Mouse (Mus musculus) A20 (cell line): ENCODE data around the gene Gm9970.

Experiments used
- DNase-seq: peaks from one replicate; pipeline ENCODE4 v3.0.0-alpha.2; 2011; ENCODE audit warnings: low read depth, low spot score

Gene Gm9970

DNA sequence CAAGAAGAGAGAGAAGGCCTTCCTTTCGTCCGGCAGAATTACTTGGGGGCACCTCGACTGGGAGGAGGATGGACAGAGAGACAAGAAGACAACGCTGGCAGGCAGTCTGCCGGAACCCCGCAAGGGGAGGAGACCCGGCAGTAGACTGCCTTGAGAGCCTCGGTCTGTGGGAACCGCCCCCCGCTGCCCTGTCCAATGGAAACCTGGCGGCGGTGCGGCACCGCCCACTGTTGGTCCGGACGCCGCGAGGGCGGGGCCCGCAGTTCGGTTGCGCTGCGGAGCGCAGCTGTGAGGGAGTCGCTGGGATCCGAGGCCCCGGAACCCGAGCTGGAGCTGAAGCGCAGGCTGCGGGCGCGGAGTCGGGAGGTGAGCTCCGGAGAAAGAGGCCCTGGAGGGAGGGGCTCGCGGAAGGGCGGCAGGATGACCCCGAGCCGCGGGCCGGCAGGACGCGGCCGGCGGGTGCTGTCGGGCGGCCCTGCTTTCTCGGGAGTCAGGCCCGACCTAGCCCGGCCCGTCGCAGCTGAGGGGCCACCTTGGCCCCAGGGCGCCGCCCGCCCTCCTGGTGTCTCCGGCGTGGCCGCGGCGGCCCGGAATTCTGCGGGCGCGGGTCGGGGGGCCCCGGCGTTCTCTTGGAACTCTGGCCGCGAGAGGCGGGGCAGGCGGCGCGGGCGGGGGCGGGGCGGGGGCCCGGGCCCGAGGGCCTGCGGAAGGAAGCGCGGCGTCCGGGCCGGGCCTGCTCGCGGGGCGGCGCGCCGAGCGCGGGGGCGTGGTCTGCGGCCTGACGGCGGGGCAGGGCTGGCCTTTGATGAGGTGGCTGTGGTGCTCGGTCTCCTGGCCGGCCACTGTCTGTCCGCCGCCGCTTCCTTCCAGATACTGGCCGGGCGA, at the start of gene Gm9970, which contains the start of gene Nrbp1:
Gene Gm9970 (minus strand): TSS at position 596 of the 885 bp plus-strand sequence.
Gene Nrbp1 (plus strand): TSS at position 228 of the 885 bp plus-strand sequence.
- DNase-seq = peak; percentile 98

DNA sequence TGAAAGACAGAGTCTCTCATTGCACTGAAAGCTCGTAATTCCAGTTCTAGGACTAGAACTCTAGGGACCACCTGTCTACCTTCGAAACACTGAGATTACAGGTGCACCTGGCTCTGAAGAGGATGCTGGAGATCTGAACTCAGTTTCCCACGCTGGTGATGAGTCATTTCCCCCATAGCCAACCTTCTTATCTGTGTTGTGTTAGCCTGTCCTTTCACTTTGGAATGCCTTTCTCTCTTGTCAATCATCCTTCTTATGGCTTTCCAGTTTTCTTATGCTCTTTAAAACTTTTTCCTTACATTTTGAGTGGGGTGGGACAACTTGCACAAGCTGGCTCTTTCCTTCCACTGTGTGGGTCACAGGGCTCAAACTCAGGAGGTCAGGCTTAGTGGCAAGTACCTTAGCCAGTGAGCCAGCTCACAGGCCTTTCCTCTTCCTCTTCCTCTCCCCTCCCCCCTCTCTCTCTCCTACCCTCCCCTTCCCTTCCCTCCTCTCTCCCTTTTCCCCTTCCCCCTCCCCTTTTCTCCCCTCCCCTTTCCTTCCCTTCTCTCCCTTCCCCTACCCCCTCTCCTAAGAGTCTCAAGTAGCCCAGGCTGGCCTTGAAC, 48.7 kb upstream of the Gm9970 start:
- DNase-seq = peak; percentile 49

DNA sequence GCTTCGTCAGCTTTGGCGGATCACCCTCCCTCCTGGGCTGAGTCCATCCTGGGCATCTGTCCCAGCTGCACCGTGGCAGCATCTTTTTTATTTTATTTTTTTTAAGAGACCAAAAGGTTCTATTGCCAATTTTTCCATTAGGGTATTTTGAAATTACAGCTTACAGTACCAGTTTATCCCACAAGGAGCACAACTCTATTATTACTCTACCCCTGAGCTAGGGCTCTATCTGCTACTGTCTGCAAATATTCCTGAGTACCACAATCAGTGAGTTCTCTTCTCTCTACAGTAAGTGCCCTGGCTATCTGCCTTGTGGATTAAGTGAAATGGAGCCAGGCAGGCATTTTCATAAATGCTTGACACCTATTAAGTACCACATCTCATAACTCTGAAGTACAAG, 47.6 kb upstream of the Gm9970 start:
- DNase-seq = peak; percentile 15

DNA sequence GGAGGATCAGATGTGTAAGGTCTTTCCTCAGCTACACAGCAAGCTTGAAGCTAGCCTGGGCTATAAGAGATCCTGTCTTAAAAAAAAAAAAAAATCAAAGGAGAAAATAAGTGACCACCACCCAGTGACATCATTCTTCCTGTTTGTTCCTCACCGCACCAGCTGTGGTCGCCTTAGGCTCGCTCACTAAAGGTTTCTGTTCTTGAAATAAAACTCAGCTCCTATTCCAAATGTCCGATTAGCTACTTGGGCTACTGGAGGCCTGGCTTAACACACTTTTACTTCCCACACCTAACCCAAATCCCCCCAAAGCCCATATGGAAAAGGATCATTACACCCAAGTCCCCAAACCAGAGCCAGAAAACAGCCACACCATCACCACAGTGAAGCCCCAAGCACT, 47.2 kb upstream of the Gm9970 start:
- peak; percentile 60 for DNase-seq

DNA sequence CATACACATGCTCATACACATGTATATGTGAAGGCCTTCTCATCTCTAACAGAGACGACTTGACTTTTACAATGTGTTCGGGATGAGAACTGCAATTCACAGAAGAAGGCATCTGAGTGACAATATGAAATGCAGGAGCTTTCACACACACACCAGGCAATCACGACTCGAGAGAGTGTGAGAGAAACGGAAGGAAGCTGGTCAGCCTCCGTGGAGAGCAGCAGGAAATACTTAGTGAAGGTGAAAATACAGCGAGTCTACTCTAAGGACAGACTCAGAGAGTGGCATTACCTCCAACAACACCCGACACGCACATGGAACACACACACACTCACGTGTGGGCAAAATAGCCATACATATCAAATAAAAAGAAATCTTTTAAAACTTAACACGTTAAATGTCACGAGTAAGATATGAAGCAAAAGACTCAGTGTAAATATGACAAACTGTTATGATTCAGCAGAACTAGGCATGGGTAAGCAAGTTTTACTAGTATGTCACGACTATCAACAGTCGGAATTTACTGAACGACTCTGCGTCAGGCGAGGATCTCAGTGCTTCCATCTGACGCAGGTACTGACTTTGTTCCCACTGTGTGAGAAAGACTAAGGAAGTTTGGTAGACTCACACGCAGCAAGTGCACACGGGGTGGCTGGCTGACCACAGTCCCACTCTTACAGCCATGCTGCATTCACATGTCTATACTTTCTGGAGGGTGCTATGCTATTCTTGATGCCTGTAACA, 38.4 kb upstream of the Gm9970 start:
- no peak for DNase-seq

DNA sequence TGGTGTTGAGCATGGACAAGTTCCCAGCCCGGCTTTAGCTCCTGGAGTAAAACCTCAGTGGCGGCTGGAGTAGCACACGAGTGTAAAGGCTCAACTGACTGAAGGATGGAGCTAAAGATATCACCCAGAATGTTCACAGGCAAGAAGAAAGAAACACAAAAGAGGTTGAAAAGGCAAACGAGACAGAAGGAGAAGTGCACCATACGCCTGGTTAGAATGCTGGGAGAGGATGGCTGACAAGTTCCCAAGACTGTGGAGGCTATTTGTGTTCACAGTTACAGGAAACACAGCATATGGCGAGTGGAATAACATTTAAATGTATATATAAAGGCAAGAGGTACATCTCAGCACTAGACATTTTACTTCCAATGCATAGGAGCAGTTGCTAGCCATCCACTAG, 32.0 kb upstream of the Gm9970 start:
- DNase-seq = no peak

DNA sequence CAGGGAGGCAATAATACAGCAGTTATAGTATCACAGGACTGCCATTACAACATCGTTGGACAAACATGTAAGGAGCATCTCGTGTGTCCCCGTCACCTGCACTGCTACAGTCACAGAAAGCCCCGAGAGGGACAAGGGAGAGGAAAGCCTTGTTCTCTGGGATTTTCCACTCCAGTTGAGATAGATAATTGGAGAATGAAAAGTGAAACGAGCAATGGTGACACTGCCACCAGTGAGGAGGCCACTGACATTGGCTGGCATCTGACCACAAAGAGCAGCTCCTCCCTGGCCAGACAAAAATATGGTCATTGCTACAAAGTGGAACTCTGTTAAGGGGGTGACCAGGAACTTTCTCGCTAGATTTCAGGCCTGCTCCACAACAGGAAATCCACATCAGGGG, 26.7 kb upstream of the Gm9970 start:
- DNase-seq = no peak

DNA sequence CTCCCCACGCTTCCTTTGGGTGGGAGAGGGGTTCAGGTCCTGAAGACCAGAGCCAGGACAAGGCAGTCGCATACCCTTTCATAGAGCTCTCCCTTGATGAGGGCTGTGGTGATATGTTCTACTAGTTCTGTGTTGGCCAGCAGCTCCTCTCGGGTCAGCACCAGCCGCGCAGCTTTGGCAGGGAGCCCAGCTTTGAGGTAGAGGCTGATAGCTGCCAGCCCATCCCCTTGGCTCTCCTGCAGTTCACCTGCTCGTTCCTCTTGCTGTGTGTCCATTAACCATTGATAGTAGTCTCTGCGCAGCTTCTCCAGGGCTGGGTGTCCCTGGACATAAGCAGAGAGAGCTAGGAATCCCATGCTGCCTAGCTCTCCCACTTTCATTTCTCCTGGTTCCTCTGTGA, 25.1 kb upstream of the Gm9970 start:
- DNase-seq = no peak

DNA sequence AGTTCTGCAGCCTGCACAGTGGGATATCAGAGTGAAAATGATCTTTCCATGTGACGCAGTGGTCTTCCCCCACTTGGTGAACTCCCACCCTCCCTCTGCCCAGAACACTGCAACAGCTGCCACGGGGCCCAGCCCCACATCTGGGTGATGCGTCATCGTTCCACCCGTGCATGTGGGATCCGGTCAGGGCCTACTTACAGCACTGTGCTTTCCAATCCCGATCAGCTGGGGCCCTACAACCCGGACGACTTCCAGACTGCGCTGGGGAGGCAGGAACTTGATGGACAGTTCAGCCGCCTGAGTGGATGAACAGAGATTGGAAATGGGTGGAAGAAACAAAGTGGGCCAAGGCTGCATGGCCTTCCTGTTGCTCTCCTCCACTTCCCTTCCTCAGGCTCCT, 16.6 kb upstream of the Gm9970 start:
- no peak for DNase-seq

DNA sequence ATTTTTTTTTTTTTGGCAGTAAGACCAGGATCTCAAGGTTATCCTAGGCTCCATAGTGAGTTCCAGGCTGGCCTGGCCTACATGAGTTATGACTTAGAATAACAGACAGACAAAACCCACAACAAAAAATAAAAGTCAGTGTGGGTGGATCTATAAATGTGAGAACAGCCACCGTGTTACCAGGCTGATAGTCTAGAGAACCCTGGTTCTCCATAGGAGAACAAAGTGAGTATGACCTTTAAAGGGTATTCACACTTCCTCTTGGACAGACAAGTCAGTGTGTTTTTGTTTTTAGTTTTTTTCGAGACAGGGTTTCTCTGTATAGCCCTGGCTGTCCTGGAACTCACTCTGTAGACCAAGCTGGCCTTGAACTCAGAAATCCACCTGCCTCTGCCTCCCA, 14.9 kb upstream of the Gm9970 start:
- DNase-seq = no peak

DNA sequence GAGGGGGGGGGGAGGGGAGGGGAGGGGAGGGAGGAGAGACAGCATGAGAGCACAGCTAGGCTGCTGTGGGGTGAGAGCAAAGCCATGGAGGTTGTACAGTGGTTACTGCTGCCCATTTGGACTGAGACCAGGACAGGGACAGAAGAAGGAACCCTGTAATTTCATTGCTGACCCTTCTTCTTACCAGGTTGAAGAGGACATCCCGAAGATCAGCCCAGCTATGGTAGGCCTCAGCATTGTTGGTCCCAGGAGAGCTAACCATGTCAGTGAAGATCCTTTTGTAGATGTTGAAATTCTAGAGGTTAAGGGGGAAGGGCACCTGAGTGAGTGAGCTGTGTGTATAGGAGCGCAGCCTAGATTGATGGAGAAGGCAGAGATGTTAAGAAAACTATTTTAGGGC, 14.3 kb upstream of the Gm9970 start:
- DNase-seq = no peak

DNA sequence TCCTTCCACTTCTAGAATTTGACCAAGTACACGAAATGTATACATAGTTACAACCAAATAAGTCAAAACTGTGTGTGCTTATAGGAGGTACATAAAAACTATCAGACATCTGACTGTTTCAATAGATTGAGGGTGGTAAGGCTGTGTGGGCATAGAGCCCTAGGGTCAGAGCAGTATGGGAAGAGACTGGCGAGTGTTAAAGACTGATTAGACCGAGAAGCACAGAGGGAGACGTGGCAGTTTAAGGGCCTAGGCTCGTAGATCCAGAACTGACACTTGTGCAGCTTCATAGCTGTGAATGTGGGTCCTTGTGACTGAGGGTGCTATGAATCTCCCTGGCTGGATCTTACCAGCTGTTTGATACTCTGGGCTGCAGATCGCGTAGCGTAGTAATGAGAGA, 13.9 kb upstream of the Gm9970 start:
- DNase-seq = no peak

DNA sequence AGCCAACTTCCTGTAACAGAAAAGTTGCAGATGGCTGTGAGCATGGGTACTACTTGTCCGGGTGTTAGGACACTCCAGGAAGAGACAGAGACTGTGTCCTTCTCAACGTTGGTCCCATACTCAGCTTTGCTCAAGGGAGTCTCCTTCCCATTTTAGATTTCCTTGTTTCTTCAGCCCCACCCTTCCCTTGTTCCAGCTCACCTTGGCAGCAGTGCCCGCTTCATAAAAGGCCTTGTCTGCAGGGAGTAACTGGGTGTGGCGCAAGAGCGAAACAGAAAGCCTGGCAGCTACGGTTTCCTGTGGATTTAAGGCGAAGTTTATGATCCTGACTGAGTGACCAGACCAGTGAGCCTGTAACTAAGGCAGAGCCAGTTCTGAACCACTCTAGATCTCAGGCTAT, 13.4 kb upstream of the Gm9970 start:
- DNase-seq = no peak

DNA sequence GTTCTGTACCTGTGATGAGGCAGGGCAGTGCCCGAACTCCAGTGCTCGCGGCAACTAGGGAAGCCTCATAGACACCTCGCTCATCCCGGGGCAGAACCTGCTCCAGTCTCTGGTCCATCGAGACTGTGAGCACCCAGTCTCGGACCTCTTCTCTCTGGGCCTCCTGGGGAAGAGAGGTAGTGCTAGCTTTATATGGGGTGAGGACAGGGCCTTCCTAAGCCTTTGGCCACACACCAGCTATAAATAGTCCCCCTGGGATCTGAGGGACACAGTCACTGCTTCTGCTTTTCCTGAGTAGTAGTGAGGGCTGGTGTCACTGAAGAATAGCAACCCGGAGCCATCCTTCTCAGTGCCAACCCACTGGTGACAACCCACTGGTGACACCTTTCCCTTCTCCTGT, 12.8 kb upstream of the Gm9970 start:
- DNase-seq = no peak

DNA sequence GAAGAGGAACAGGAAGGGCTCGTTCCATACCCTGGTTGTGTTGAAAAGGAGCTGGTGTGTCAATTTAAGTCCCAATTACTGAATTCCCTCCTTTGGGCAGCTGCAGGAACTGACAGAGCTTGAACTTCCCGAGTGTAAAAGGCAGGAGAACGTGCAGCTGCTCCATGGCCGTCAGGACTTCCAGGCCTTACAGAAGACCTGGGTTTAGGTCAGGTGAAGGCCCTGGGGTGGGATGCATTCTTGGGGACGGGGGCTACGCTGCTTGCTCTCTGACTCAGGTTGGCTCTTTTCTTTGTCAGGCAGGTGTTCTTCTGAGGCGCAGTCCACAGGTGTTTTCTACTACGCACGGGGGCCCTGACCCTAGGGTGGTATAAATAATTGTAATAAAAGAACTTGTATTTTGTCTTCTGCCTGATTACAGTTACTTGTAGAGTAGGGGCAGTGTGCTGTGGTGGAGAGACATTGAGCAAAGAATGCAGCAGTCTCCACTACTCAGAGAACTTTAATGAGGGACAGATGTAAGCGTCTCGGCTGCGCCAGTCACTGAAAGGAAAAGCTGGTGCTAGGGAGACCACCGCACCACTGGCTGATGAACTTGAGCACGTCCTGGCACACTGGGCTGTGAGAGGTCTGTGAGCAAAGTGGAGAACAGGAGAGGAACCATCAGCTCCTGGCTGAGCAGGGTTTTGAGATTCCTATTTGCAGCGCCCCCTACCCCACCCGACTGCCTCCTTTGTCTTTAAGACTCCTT, 11.9 kb upstream of the Gm9970 start:
- no peak for DNase-seq

DNA sequence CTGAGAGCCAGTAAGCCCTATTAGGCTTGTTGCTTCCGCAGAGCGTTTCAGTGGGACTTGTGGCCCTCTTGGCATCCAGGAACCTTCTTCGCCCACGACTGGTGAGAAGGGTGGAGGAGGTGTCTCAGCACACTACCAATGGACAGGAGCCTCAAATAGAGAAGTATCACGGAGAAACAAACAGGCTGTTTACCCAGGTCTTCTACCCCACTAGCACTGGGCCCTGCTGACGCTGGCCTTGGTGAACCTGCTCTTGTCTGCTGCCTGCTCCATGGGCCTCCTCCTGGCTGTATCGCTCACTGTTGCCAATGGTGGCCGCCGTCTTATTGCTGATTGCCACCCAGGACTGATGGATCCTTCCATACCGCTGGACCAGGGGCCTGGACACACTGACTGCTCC, 11.1 kb upstream of the Gm9970 start:
- no peak for DNase-seq

DNA sequence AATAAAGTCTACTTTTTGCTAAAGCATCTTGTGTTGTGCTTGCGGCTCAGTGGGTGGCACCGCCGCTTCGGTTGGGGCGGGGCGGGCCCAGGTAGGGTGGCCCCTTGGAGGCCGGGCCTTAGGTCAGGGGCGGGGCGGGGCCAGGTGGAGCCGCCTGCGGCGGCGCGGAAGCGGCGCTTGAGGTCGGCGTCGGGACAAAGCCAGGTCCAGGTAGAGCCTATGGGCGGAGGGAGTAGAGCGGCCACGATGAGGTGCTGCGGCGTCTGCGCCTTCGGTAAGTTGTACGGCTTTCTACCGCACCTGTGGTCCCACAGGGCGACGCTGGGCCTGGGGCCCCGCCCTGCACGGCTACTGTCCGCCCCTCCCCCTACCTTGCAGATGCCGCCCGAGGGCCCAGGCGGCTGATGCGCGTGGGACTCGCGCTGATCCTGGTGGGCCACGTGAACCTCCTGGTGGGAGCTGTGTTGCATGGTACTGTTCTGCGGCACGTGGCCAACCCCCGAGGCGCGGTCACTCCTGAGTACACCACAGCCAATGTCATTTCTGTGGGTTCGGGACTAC, 10.6 kb upstream of the Gm9970 start, which contains the start of gene Krtcap3:
Gene Krtcap3 (plus strand): TSS at position 151 of the 561 bp plus-strand sequence.
- no peak for DNase-seq

DNA sequence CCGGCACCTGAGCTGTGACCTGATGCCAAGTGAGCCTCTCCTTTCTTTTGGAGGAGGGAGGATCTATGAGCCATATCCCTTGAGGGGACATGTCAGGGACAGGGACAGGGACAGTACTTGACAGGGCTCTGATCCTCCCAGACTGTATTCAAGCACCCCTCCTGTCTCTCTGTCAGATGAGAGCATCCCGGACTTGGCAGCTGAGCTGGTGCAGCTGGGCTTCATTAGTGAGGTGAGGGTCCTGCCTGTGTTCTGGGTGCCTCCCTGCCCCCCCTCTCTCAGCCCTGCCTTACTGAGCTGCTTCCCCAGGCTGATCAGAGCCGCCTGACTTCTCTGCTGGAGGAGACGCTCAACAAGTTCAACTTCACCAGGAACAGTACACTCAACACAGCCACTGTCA, 9.7 kb upstream of the Gm9970 start:
- DNase-seq = no peak

DNA sequence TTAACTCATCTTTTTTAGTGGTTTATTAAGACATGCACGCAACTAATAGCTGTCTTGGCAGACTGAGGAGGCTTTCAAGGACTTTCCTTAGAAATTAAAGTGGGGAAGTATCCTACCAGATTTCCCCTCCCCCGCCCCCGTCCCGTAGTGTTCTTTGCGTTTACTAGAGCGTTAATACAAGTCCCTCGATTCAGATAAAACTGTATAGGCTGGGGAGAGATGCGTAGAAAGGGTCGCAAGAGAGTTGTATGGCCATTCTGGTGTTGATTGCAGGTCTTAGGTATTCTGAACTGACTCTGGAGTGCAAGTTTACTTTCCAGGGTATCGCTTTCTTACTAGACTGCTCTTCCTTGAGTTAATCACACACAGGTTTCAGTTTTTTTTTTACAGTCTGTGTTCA, 1.2 kb upstream of the Gm9970 start:
- DNase-seq = no peak

DNA sequence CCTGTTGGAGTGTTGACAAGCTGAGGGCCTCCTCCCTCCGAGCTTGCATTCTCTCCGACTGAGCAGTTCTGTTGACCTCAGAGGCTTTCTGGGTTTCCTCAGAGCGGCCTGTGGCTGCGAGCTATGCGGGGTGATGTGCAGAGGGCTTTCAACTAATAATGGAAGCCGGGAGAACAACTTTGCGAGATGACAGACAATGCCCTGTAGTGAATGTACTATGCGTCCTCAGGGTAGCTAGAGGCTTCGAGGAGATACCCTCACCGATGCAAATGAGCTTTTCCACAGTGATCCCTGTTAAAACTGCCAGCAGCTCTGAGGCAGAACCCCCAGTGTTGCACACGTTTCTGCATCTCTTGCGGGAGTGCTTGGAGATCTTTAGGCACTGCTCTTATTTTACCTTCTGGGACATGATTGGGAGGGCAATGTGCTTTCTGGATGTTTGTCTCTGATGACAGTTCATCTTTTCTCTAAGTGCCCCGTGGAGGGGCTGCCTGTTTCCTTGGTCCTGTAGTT, 546 bp upstream of the Gm9970 start:
- no peak for DNase-seq

DNA sequence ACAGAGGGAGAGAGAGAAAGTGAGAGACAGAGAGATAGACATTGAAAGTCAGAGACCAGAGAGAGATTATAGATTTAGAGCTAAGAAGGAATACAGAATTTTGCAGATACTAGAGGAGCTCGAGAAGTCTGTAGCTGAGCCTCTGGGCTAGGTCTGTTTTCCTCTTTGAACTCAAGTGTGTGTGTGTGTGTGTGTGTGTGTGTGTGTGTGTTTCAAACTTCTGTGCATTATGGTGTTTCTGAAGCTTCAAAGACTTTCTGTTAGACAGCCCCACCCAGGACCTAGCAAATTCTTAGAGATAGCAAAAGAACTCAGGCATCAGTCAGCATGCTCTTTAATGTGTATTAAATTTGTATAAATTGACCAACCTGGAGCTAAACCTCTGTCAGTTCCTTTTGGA, 14.4 kb downstream of the Gm9970 start:
- no peak for DNase-seq
